Mouse (Mus musculus) c-Kit-positive CD71-positive TER-119-positive erythroid progenitor cells, embryonic 14.5 days (primary cell): ENCODE measurements around the gene Ngrn.

ENCODE experiments used
- DNase-seq: peaks from one replicate; pipeline ENCODE4 v3.0.0-alpha.2; 2013; ENCODE audit warnings: low spot score

Gene Ngrn

GRCm38 (mm10) chr7:80260625-80261371, at the start of gene Ngrn:
TSS of gene Ngrn (plus strand) at chr7:80261215.
- DNase-seq, result peak; percentile 82

- DNase-seq, result no peak
Measured at GRCm38 (mm10) chr7:80213604-80214003, 47.4 kb upstream of the Ngrn start.

GRCm38 (mm10) chr7:80214459-80214858, 46.6 kb upstream of the Ngrn start:
- no peak for DNase-seq

GRCm38 (mm10) chr7:80215398-80215797, 45.6 kb upstream of the Ngrn start:
- DNase-seq, result peak; percentile 74

- DNase-seq, result no peak
Measured at GRCm38 (mm10) chr7:80216566-80216965, 44.4 kb upstream of the Ngrn start.

GRCm38 (mm10) chr7:80218666-80219065, 42.3 kb upstream of the Ngrn start:
- DNase-seq, result no peak

GRCm38 (mm10) chr7:80220237-80220797, 40.7 kb upstream of the Ngrn start:
- no peak for DNase-seq

- DNase-seq, result no peak
Measured at GRCm38 (mm10) chr7:80221179-80221750, 39.8 kb upstream of the Ngrn start.

- DNase-seq, result no peak
Measured at GRCm38 (mm10) chr7:80227065-80227464, 34.0 kb upstream of the Ngrn start.

GRCm38 (mm10) chr7:80230196-80230595, 30.8 kb upstream of the Ngrn start:
- no peak for DNase-seq

- DNase-seq, result no peak
Measured at GRCm38 (mm10) chr7:80231971-80232488, 29.0 kb upstream of the Ngrn start.

- peak; percentile 98 for DNase-seq
Measured at GRCm38 (mm10) chr7:80232489-80233029, 28.5 kb upstream of the Ngrn start, which contains the start of the genes Cib1 and Gdpgp1. TSS of gene Cib1 (minus strand) at chr7:80232813. TSS of gene Gdpgp1 (plus strand) at chr7:80232865.

GRCm38 (mm10) chr7:80233799-80234198, 27.2 kb upstream of the Ngrn start:
- no peak for DNase-seq

- no peak for DNase-seq
Measured at GRCm38 (mm10) chr7:80238542-80238941, 22.5 kb upstream of the Ngrn start.

- no peak for DNase-seq
Measured at GRCm38 (mm10) chr7:80241661-80242060, 19.4 kb upstream of the Ngrn start.

GRCm38 (mm10) chr7:80244851-80245250, 16.2 kb upstream of the Ngrn start:
- no peak for DNase-seq

GRCm38 (mm10) chr7:80246148-80246721, 14.8 kb upstream of the Ngrn start, which contains the start of gene Ttll13:
TSS of gene Ttll13 (plus strand) at chr7:80246376.
- DNase-seq, result peak; percentile 96

- no peak for DNase-seq
Measured at GRCm38 (mm10) chr7:80246859-80247258, 14.2 kb upstream of the Ngrn start.

GRCm38 (mm10) chr7:80252437-80252836, 8.6 kb upstream of the Ngrn start:
- no peak for DNase-seq

- DNase-seq, result peak; percentile 37
Measured at GRCm38 (mm10) chr7:80252886-80253285, 8.1 kb upstream of the Ngrn start.

GRCm38 (mm10) chr7:80255981-80256380, 5.0 kb upstream of the Ngrn start:
- no peak for DNase-seq

- DNase-seq, result no peak
Measured at GRCm38 (mm10) chr7:80257706-80258105, 3.3 kb upstream of the Ngrn start.
